Mouse (Mus musculus) testis, adult 2 months (tissue): ENCODE data around the gene Specc1.

Source experiments
- CTCF ChIP-seq: fragments of 200-500 bp; IDR thresholded peaks from 2 replicates; pipeline ENCODE4 v1.5.1; 2012; ENCODE audit warnings: low read depth, mild to moderate bottlenecking, inconsistent platforms, low read length, moderate library complexity; ENCODE audit not compliant: control insufficient read depth, insufficient read depth, insufficient replicate concordance
- POLR2A ChIP-seq: fragments of 200-500 bp; IDR thresholded peaks from 2 replicates; pipeline ENCODE4 v1.6.1; 2012; ENCODE audit warnings: low read depth, mild to moderate bottlenecking, inconsistent platforms, low read length, moderate library complexity; ENCODE audit not compliant: control insufficient read depth

GRCm38 (mm10) chr11:61949315-61949714 is 7.2 kb upstream of the Specc1 start:
- TF ChIP-seq POLR2A (no peak), CTCF (no peak; the same call in 1 of the 2 replicates)
